Mouse (Mus musculus) brain, embryonic 14.5 days (tissue): ENCODE measurements at regions not wholly inside any gene's neighbourhood (a gene's known extent, or its start where the extent isn't known, plus 50 kb on each side); places are given as distances from the start of the nearest gene placed in this dataset.

Experiments used
- CTCF ChIP-seq: fragments of 200-500 bp; IDR thresholded peaks from 2 replicates; pipeline ENCODE4 v1.5.1; 2012; ENCODE audit warnings: inconsistent platforms, mild to moderate bottlenecking, moderate library complexity, borderline replicate concordance; ENCODE audit not compliant: insufficient read depth, insufficient read length; ENCODE audit errors: extremely low read depth
- POLR2A ChIP-seq: fragments of 200-500 bp; IDR thresholded peaks from 2 replicates; pipeline ENCODE4 v1.6.1; 2012; ENCODE audit warnings: mild to moderate bottlenecking, inconsistent platforms, borderline replicate concordance; ENCODE audit not compliant: poor library complexity, insufficient read depth, insufficient read length, severe bottlenecking; ENCODE audit errors: extremely low read depth

- no peak for TF ChIP-seq CTCF
- TF ChIP-seq POLR2A, result no peak
These were observed 58.6 kb upstream of the Gm26897 start for GRCm38 (mm10) chr5:111674976-111675672.
